16 mouse cellular contexts compared by ENCODE assay signal in the genomic region with DNA sequence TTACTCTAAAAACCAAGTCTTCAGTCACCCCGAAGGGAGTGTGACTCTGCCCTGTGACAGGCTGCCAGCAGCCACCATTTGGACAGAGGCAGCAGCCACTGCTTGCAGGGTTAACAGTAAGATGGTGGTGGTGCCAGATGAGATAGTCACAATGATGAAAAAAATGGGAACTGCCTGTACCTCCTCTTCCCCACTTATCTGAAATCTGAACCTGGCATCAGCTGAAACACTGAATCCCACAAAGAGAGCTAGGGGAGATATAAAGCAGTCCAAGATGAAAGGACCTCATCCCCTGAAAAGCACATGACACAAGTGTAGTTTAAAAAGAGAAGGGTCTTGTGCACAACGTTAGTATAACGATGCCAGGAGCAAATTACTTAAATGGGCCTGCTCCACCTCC.
"Had no signal": no experiment of that assay in that cellular context is flagged by ENCODE, and none has a peak within 500 bp of the region (broad histone marks: within the 10 kb centered on the region; RNA-seq: fewer than 3 reads in every experiment).

No protein-coding gene starts in this region.

- H3K4me2 ChIP-seq: neural tube, embryonic 13.5 days; neural tube, embryonic 15.5 days; stomach, embryonic 15.5 days had no signal

- H3K4me1 ChIP-seq: neural tube, embryonic 13.5 days; neural tube, embryonic 15.5 days; stomach, embryonic 15.5 days had no signal

- H3K36me3 ChIP-seq: neural tube, embryonic 13.5 days; neural tube, embryonic 15.5 days; stomach, embryonic 15.5 days had no signal

- H3K9me3 ChIP-seq: neural tube, embryonic 13.5 days; neural tube, embryonic 15.5 days; stomach, embryonic 15.5 days had no signal

- H3K9ac ChIP-seq: neural tube, embryonic 13.5 days; neural tube, embryonic 15.5 days; stomach, embryonic 15.5 days had no signal

- H3K4me3 ChIP-seq: neural tube, embryonic 13.5 days; neural tube, embryonic 15.5 days; stomach, embryonic 15.5 days had no signal

- H3K27me3 ChIP-seq: neural tube, embryonic 13.5 days; neural tube, embryonic 15.5 days; stomach, embryonic 15.5 days had no signal

- H3K27ac ChIP-seq: neural tube, embryonic 13.5 days; neural tube, embryonic 15.5 days; stomach, embryonic 15.5 days; stomach, postnatal 0 days had no signal

- DNase-seq: retina, postnatal 1 day; right cerebral cortex, adult 18-20 months; right cerebral cortex, postnatal 14 days; right cerebral cortex, postnatal 25 days; right cerebral cortex, postnatal 4 days; spleen, adult 18-20 months; thymus, adult 18-20 months; thymus, adult 2 months; thymus, postnatal 14 days; thymus, postnatal 25 days; thymus, postnatal 36 days; thymus, postnatal 4 days had no signal
